Mouse (Mus musculus) embryonic facial prominence, embryonic 10.5 days (tissue): ENCODE data around the gene Olfr1418. TPM values are rescaled to one million over a fixed set of nuclear protein-coding genes. Genes with fewer than 3 reads are reported as not detected.
A peak's percentile ranks its signal among the peaks of the same experiment; 100 is the strongest.

ENCODE experiments used
- DNase-seq: peaks from one replicate; pipeline ENCODE4 v3.0.0-alpha.2; 2017; ENCODE audit warnings: low spot score
- H3K27ac ChIP-seq: fragments of 300-500 bp; sonication (generic); replicated peaks from 2 replicates; pipeline ENCODE4 v1.5.1; 2016; ENCODE audit warnings: mild to moderate bottlenecking
- H3K27me3 ChIP-seq: fragments of 300-500 bp; sonication (generic); replicated peaks from 2 replicates; pipeline ENCODE4 v1.6.1; 2016; ENCODE audit warnings: low read depth, mild to moderate bottlenecking; ENCODE audit not compliant: poor library complexity, severe bottlenecking
- H3K36me3 ChIP-seq: fragments of 300-500 bp; sonication (generic); replicated peaks from 2 replicates; pipeline ENCODE4 v1.6.1; 2016; ENCODE audit warnings: mild to moderate bottlenecking, moderate library complexity
- H3K4me1 ChIP-seq: fragments of 300-500 bp; sonication (generic); 2 replicates; pipeline ENCODE4 v1.6.1; 2016
- H3K4me3 ChIP-seq: fragments of 300-500 bp; sonication (generic); 2 replicates; pipeline ENCODE4 v1.5.1; 2016; ENCODE audit warnings: mild to moderate bottlenecking, moderate library complexity
- H3K9me3 ChIP-seq: fragments of 300-500 bp; sonication (generic); 2 replicates; pipeline ENCODE4 v1.6.1; 2016; ENCODE audit warnings: mild to moderate bottlenecking
- WGBS: fragments of 180-500 bp; shearing (Covaris S2); methylation state at CpG from one replicate; pipeline ENCODE4 v1.1.7; 2016; 5-methylcytosine and 5-hydroxymethylcytosine counted together
- polyA plus RNA-seq: library from polyadenylated mRNA; unstranded; fragments of >200 nt; fragmentation: Nextera tagmentation; extraction: Ambion mirVana; gene quantifications from 2 replicates; pipeline ENCODE4 v1.2.1, GENCODE M21; 2016

Olfr1418 gene
- polyA plus RNA-seq, 1 experiment from 2014 or later: not detected

DNA sequence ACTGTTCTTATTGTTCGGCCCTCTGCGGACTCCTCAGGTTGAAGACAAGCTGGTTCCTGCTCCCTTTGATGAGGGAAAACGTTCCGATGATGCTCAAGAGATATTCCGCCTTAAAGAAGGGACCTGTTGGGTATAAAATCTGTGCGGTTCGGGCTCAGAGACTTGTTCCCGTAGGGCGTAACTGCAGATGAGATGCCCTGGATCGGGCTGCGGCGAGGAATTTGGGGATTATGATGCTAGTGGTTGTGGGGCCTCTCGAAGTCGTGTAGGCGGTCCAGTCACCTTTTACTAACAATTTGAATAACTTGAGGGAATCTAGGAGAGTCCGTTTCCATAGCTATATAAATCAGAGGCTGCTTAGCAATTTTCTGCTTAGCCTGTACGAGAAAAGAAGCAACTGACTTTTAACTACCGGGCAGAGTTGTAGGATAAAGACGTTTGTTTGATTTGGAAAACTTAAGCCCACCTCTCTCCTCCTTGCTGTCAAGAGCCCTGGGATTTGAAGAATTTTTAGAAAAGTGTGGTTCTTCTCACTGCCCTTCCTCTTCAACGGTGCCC is 41.6 kb downstream of the Olfr1418 start, which contains the start of gene Stx3:
Gene Stx3, minus strand, starts transcription at position 261 of the 558 bp plus-strand sequence.
- Histone ChIP-seq H3K9me3 (no peaks in the 10 kb centered on the region), H3K27me3 (peaks cover 57% of the 10 kb centered on the region), H3K27ac (peak within 1 kb of the TSS; percentile 78), H3K36me3 (no peaks in the 10 kb centered on the region), H3K4me1 (peaks cover 17% of the 10 kb centered on the region), H3K4me3 (peak within 1 kb of the TSS; percentile 77)
- WGBS: under 1% methylated on average over 20 of the region's 20 CpGs
- peak; percentile 47 for DNase-seq

- peak; percentile 65 for DNase-seq
- WGBS: under 1% methylated on average over 81 of the region's 83 CpGs
- Histone ChIP-seq H3K36me3 (no peaks in the 10 kb centered on the region), H3K4me3 (peak overlapping the region; percentile 77), H3K27ac (peak overlapping the region; percentile 78), H3K4me1 (peaks cover 24% of the 10 kb centered on the region), H3K27me3 (peaks cover 57% of the 10 kb centered on the region), H3K9me3 (no peaks in the 10 kb centered on the region)
Measured at GRCm38 (mm10) chr19:11818199-11819142, 42.4 kb downstream of the Olfr1418 start.

GRCm38 (mm10) chr19:11817586-11817985 is 43.3 kb downstream of the Olfr1418 start:
- H3K27ac ChIP-seq: no peak overlapping the region
- H3K4me1 ChIP-seq: peaks cover 24% of the 10 kb centered on the region
- WGBS: 6% methylated on average over 5 of the region's 5 CpGs
- peaks cover 57% of the 10 kb centered on the region for H3K27me3 ChIP-seq
- H3K36me3 ChIP-seq: no peaks in the 10 kb centered on the region
- DNase-seq: peak; percentile 12
- peak overlapping the region; percentile 77 for H3K4me3 ChIP-seq
- no peaks in the 10 kb centered on the region for H3K9me3 ChIP-seq

GRCm38 (mm10) chr19:11816706-11817105 is 44.2 kb downstream of the Olfr1418 start:
- H3K27ac ChIP-seq: no peak overlapping the region
- no peak for DNase-seq
- no peak overlapping the region for H3K4me3 ChIP-seq
- peaks cover 57% of the 10 kb centered on the region for H3K27me3 ChIP-seq
- no peaks in the 10 kb centered on the region for H3K9me3 ChIP-seq
- H3K36me3 ChIP-seq: no peaks in the 10 kb centered on the region
- WGBS: 50% methylated on average over 6 of the region's 6 CpGs
- peaks cover 30% of the 10 kb centered on the region for H3K4me1 ChIP-seq

GRCm38 (mm10) chr19:11814742-11815333 is 46.0 kb downstream of the Olfr1418 start:
- H3K4me1 ChIP-seq: peaks cover 31% of the 10 kb centered on the region
- DNase-seq: no peak
- H3K27ac ChIP-seq: no peak overlapping the region
- no peaks in the 10 kb centered on the region for H3K36me3 ChIP-seq
- no peak overlapping the region for H3K4me3 ChIP-seq
- WGBS: 82% methylated on average over 6 of the region's 6 CpGs
- H3K9me3 ChIP-seq: no peaks in the 10 kb centered on the region
- peaks cover 51% of the 10 kb centered on the region for H3K27me3 ChIP-seq

- WGBS: 4% methylated on average over 8 of the region's 8 CpGs
- H3K4me1 ChIP-seq: peaks cover 24% of the 10 kb centered on the region
Measured at GRCm38 (mm10) chr19:11813649-11814048, 47.2 kb downstream of the Olfr1418 start.

GRCm38 (mm10) chr19:11813136-11813535 is 47.7 kb downstream of the Olfr1418 start:
- H3K27me3 ChIP-seq: peaks cover 34% of the 10 kb centered on the region
- peaks cover 19% of the 10 kb centered on the region for H3K4me1 ChIP-seq
- 80% methylated on average over 4 of the region's 4 CpGs for WGBS
- H3K4me3 ChIP-seq: no peak overlapping the region
- no peak for DNase-seq
- H3K36me3 ChIP-seq: no peaks in the 10 kb centered on the region
- H3K9me3 ChIP-seq: no peaks in the 10 kb centered on the region
- H3K27ac ChIP-seq: no peak overlapping the region

More at GRCm38 (mm10) chr19:11813649-11814048, 47.2 kb downstream of the Olfr1418 start:
- Histone ChIP-seq H3K4me3 (no peak overlapping the region), H3K9me3 (no peaks in the 10 kb centered on the region), H3K27me3 (peaks cover 39% of the 10 kb centered on the region), H3K27ac (peak overlapping the region; percentile 35; the same call in 1 of the 2 replicates), H3K36me3 (no peaks in the 10 kb centered on the region)
- DNase-seq: peak; percentile 24

DNA sequence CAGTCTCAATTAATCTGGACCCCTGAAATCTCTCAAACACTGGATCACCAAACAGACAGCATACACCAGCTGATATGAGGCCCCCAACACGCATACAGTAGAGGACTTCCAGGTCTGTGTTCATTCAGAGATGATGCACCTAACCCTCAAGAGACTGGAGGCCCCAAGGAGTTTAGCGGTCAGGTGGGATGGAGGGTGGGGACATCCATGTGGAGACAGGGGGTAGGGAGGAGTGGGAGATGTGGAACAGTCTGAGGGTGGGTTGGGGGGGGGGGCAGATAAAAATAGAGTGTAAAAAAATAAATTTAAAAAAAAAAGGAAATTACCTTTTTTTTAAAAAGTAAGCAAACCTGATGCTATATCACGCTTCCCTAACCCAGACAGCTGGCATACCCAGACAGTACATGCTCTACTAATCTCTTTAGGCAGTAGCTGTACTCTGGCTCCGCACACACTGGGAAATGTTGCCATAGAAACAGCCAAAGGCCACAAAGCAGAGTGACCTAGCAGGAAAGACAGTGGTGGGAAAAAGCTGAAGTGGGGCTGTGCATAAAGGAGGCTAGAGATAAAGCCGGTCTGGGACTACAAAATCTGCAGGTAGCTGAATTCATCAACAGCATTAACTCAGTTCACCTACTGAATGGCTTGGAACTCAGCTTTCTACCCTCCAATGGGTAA is 49.0 kb downstream of the Olfr1418 start:
- 47% methylated on average over 5 of the region's 5 CpGs for WGBS
- Histone ChIP-seq H3K27ac (no peak overlapping the region), H3K36me3 (no peaks in the 10 kb centered on the region), H3K4me3 (no peak overlapping the region), H3K9me3 (no peaks in the 10 kb centered on the region), H3K4me1 (peaks cover 16% of the 10 kb centered on the region), H3K27me3 (peaks cover 21% of the 10 kb centered on the region)
- DNase-seq: peak; percentile 42

GRCm38 (mm10) chr19:11810856-11811255 is 50.0 kb downstream of the Olfr1418 start:
- no peak for DNase-seq
- Histone ChIP-seq H3K4me3 (no peak overlapping the region), H3K36me3 (no peaks in the 10 kb centered on the region), H3K4me1 (peaks cover 16% of the 10 kb centered on the region), H3K27ac (no peak overlapping the region), H3K9me3 (no peaks in the 10 kb centered on the region), H3K27me3 (peaks cover 12% of the 10 kb centered on the region)
- WGBS: 81% methylated on average over 1 of the region's 1 CpGs

GRCm38 (mm10) chr19:11810003-11810758 is 50.7 kb downstream of the Olfr1418 start:
- 87% methylated on average over 5 of the region's 5 CpGs for WGBS
- Histone ChIP-seq H3K27ac (no peak overlapping the region), H3K9me3 (no peaks in the 10 kb centered on the region), H3K27me3 (peaks cover 5% of the 10 kb centered on the region), H3K4me3 (no peak overlapping the region), H3K4me1 (peaks cover 16% of the 10 kb centered on the region), H3K36me3 (no peaks in the 10 kb centered on the region)
- DNase-seq: no peak

- H3K27me3 ChIP-seq: no peaks in the 10 kb centered on the region
- H3K4me3 ChIP-seq: no peak overlapping the region
- WGBS: 91% methylated on average over 2 of the region's 2 CpGs
Measured at GRCm38 (mm10) chr19:11808452-11808851, 52.4 kb downstream of the Olfr1418 start.

More at GRCm38 (mm10) chr19:11808452-11808851, 52.4 kb downstream of the Olfr1418 start:
- Histone ChIP-seq H3K36me3 (no peaks in the 10 kb centered on the region), H3K27ac (no peak overlapping the region), H3K9me3 (no peaks in the 10 kb centered on the region), H3K4me1 (peaks cover 10% of the 10 kb centered on the region)
- no peak for DNase-seq
